Mouse (Mus musculus) G1E (cell line): ENCODE data around the gene Tspan9.

Source experiments
- CTCF ChIP-seq: IDR thresholded peaks from 2 replicates; pipeline ENCODE4 v1.5.1; 2012; ENCODE audit warnings: low read depth, low read length, inconsistent platforms, mixed read lengths
- GATA1 ChIP-seq: IDR thresholded peaks from 2 replicates; pipeline ENCODE4 v1.6.1; 2012; ENCODE audit warnings: borderline replicate concordance, low read length, inconsistent platforms, mixed read lengths
- POLR2AphosphoS5 ChIP-seq: IDR thresholded peaks from 2 replicates; pipeline ENCODE4 v1.6.1; 2012; ENCODE audit warnings: low read depth, low read length, inconsistent platforms; ENCODE audit not compliant: insufficient replicate concordance
- TAL1 ChIP-seq: conservative IDR thresholded peaks from 2 replicates; pipeline ENCODE4 v1.6.1; 2012; ENCODE audit warnings: low read depth, low read length, inconsistent platforms, mixed read lengths

- TF ChIP-seq CTCF (no peak), TAL1 (no peak), GATA1 (no peak), POLR2AphosphoS5 (no peak)
These were observed 110.1 kb downstream of the Tspan9 start for GRCm38 (mm10) chr6:128033172-128033867.
